Mouse (Mus musculus): Measurements from ENCODE around the gene Cap1.
"Not testable (repeated sequence)": the region's sequence is repeated elsewhere in the genome, so short reads cannot be mapped to it uniquely, and the experiment has no call there.

Gene Cap1

DNA sequence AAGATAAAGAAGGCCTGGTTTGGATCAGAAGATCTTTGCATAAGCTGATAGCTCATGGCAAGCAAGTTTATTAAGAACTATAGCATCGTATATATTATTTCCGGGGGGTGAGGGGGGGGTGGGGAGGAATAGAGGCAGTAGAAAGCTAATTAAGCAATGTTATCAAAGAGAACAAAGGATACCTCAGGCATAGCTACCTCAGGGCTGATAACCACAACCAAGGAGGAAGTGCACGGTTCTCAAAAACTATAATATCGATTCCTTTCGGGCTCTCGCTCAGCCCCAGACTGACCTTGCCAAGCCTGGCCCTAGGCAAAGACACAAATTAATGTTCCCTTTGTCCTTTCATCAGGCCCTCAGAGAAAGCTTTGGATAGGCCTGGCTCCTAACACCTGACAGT, 56.5 kb downstream of the Cap1 start:
- POLR2A ChIA-PET = interaction anchor here in 2 of 4 experiments (0.6 to 1.4 kb wide), 4 partner anchors 18 to 153 kb away, joined by 3 to 5 read pairs (median 4); partner anchors contain the start of gene Cap1 (in 1 of the 2)
- CTCF ChIA-PET = interaction anchor here in 2 of 4 experiments (0.6 kb wide), 3 partner anchors 20 to 78 kb away, joined by 3 to 8 read pairs (median 6); no protein-coding TSS in a partner anchor

DNA sequence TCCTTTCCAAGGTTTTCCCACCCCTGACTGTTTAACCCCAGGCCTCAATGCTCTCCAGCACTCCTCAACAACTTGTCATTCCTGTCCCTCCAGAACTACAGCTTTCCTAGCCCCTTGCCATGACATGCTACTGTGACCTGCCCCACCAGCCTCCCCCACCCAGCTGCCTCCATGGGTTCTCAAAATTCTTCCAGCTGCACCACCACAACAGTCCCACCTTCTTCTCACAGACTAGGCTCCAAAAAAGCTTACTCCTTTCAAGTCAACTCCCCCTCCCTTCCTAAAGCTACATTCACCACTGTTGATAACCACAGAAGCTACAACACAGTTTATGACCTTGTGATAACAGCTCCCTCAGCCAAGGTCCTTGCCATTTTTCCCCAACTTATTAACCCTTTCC, 58.2 kb downstream of the Cap1 start:
- CTCF ChIA-PET = interaction anchor here in 1 of 4 experiments (1.0 kb wide), 1 partner anchor 168 kb away, joined by 7 read pairs; the partner anchor contains the start of gene Mycl
- POLR2A ChIA-PET = interaction anchor here in 2 of 4 experiments (0.6 to 2.1 kb wide), 5 partner anchors 9 to 155 kb away, joined by 3 to 13 read pairs (median 6); partner anchors contain the start of gene Ppt1 (in 2 of the 2)

- CTCF ChIA-PET = interaction anchor here in 2 of 4 experiments (1.1 to 1.6 kb wide), 2 partner anchors 12 to 13 kb away, joined by 3 to 5 read pairs; no protein-coding TSS in a partner anchor
- POLR2A ChIA-PET = not testable (repeated sequence)
Measured at GRCm38 (mm10) chr4:122820941-122821340, 64.9 kb downstream of the Cap1 start.

DNA sequence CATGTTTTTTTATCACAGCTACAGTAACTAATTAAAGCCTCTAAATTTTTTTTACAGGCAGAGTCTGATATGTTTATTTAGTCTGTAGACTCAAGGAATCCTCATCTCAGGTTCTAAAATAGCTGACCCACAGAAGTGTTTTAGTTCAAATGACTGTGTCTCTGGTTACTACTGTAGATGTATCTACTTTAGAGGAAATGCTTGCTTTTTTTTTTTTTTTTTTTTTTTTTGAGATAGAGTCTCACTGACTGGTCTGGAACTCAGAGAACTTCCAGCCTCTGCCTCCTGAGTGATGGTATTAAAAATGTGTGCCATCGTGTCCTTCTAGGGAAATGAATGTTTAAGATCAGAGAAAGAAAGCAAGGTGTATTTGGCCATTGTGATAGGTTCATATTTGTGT, 69.7 kb downstream of the Cap1 start:
- ChIA-PET POLR2A (interaction anchor here in 1 of 4 experiments (0.5 kb wide), 1 partner anchor 112 kb away, joined by 11 read pairs; no protein-coding TSS in a partner anchor), CTCF (no interaction called here)

- ChIA-PET POLR2A (interaction anchor here in 1 of 4 experiments (0.6 to 1.5 kb wide), 2 partner anchors 18 to 23 kb away, joined by 3 read pairs; no protein-coding TSS in a partner anchor), CTCF (interaction anchor here in 1 of 4 experiments (1.8 kb wide), 1 partner anchor 99 kb away, joined by 4 read pairs; no protein-coding TSS in a partner anchor)
Measured at GRCm38 (mm10) chr4:122811824-122812223, 74.0 kb downstream of the Cap1 start.

DNA sequence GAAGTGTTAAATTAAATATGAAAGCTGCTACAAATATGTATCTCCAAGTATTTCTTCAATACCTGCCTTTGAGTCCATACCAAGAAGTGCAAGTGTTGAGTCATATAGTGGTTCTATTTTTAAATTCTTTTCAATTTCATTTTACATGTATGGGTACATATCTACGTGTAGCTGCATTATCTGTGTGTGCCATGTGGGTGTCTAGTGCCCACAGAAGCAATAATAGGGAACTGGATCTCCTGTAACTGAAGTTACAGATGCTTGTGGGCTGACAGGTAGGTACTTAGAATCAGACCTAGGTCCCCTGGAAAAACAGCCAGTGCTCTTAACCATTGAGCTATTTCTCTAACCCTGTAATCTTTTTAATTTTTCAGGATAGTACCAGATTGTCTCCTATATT, 74.7 kb downstream of the Cap1 start:
- POLR2A ChIA-PET = interaction anchor here in 1 of 4 experiments (1.5 kb wide), 1 partner anchor 19 kb away, joined by 3 read pairs; no protein-coding TSS in a partner anchor
- CTCF ChIA-PET = interaction anchor here in 1 of 4 experiments (1.8 kb wide), 1 partner anchor 99 kb away, joined by 4 read pairs; no protein-coding TSS in a partner anchor
